12 mouse cellular contexts compared by ENCODE assay signal in genomic region chr8:30913664-30914063, GRCm38 (mm10).
A peak's percentile ranks its signal among the peaks of the same experiment; 100 is the strongest.
DNase-seq lines count a peak whose midpoint lies in the region; ATAC-seq and TF ChIP-seq lines count a peak whose summit lies in the region.
"Had no signal": no experiment of that assay in that cellular context is flagged by ENCODE, and none has a peak within 500 bp of the region (broad histone marks: within the 10 kb centered on the region; RNA-seq: fewer than 3 reads in every experiment).

No protein-coding gene starts in this region.

- no peaks in the 10 kb centered on the region for H3K9me3 ChIP-seq in lung, embryonic 15.5 days
- no peaks in the 10 kb centered on the region for H3K9me3 ChIP-seq in intestine, embryonic 16.5 days (ENCODE audit: control insufficient read depth, low read length)
- H3K9me3 ChIP-seq: embryonic facial prominence, embryonic 12.5 days had no signal

- DNase-seq in heart, postnatal 14 days, result peak; percentile 6 to 18
- DNase-seq in heart, adult 8-10 months (ENCODE audit: low spot score), result no peak
- no peak for DNase-seq in lung, postnatal 25 days (ENCODE audit: low spot score)
- DNase-seq in brain, embryonic 14.5 days (ENCODE audit: low read depth), result peak; percentile 74
- DNase-seq in yolk sac, embryonic 10.5 days (ENCODE audit: low spot score), result no peak
- DNase-seq: cerebellum, adult 9-11 months; gastrocnemius, postnatal 25 days; layer of hippocampus, postnatal 36 days had no signal

- no peak overlapping the region for H3K9ac ChIP-seq in lung, embryonic 15.5 days
- H3K9ac ChIP-seq in intestine, embryonic 16.5 days (ENCODE audit: low read depth, low read length), result no peak overlapping the region
- H3K9ac ChIP-seq: embryonic facial prominence, embryonic 12.5 days had no signal

- H3K27me3 ChIP-seq in lung, embryonic 15.5 days, result no peaks in the 10 kb centered on the region
- no peaks in the 10 kb centered on the region for H3K27me3 ChIP-seq in intestine, embryonic 16.5 days (replicated peaks; ENCODE audit: control insufficient read depth, insufficient read depth, low read length)
- H3K27me3 ChIP-seq: embryonic facial prominence, embryonic 12.5 days had no signal

- no peaks in the 10 kb centered on the region for H3K36me3 ChIP-seq in lung, embryonic 15.5 days
- H3K36me3 ChIP-seq in intestine, embryonic 16.5 days (ENCODE audit: control insufficient read depth, insufficient read depth, low read length), result no peaks in the 10 kb centered on the region
- H3K36me3 ChIP-seq: embryonic facial prominence, embryonic 12.5 days had no signal

- 0 out of 2 replicates have a peak, but pooled peaks have one; percentile 31 for ATAC-seq in lung, embryonic 15.5 days (ENCODE audit: borderline replicate concordance, extremely low read depth, low FRiP score, low TSS enrichment)
- 0 out of 2 replicates have a peak, but pooled peaks have one; percentile 44 for ATAC-seq in intestine, embryonic 16.5 days
- ATAC-seq: forebrain, embryonic 16.5 days had no signal

- 25% methylated on average over 5 of the region's 5 CpGs for WGBS in lung, embryonic 15.5 days
- 39% methylated on average over 5 of the region's 5 CpGs for WGBS in intestine, embryonic 16.5 days

- intact Hi-C loops in heart, postnatal 14 days (cut with DNase I), result no loop called here

- H3K4me1 ChIP-seq in lung, embryonic 15.5 days, result 0 out of 2 replicates have a peak, but pooled peaks cover 10% of the 10 kb centered on the region
- peaks cover 3% of the 10 kb centered on the region; the same call in 1 of the 2 replicates for H3K4me1 ChIP-seq in intestine, embryonic 16.5 days (ENCODE audit: control insufficient read depth, insufficient read depth, low read length)

- no peak overlapping the region for H3K4me2 ChIP-seq in lung, embryonic 15.5 days
- no peak overlapping the region for H3K4me2 ChIP-seq in intestine, embryonic 16.5 days (ENCODE audit: low read depth, low read length)
- H3K4me2 ChIP-seq: embryonic facial prominence, embryonic 12.5 days had no signal

- H3K4me3 ChIP-seq in lung, embryonic 15.5 days, result no peak overlapping the region
- H3K4me3 ChIP-seq in intestine, embryonic 16.5 days (ENCODE audit: low read length), result no peak overlapping the region
- H3K4me3 ChIP-seq: embryonic facial prominence, embryonic 12.5 days had no signal

- no peak for TF ChIP-seq CTCF in brain, embryonic 14.5 days (IDR thresholded peaks at IDR 0.05; ENCODE audit: borderline replicate concordance, extremely low read depth, insufficient read depth, insufficient read length)

- no peak overlapping the region for H3K27ac ChIP-seq in lung, embryonic 15.5 days
- no peak overlapping the region for H3K27ac ChIP-seq in intestine, embryonic 16.5 days (ENCODE audit: low read length)
- H3K27ac ChIP-seq: embryonic facial prominence, embryonic 12.5 days had no signal

- no peak for TF ChIP-seq POLR2A in brain, embryonic 14.5 days (IDR thresholded peaks at IDR 0.05; ENCODE audit: borderline replicate concordance, extremely low read depth, insufficient read depth, insufficient read length, poor library complexity, severe bottlenecking)

Comparison
In these comparisons a context has a peak if more than half of its experiments do, and no peak if none do; other contexts are left out.
1. DNase-seq: peak in heart, postnatal 14 days (2 of 2) and brain, embryonic 14.5 days (single experiment); none in heart, adult 8-10 months (single experiment), lung, postnatal 25 days (single experiment) and yolk sac, embryonic 10.5 days (single experiment).